Mouse (Mus musculus) CH12.LX (cell line): ENCODE measurements around the gene Brd4.

Experiments used
- CTCF ChIP-seq, 2 experiments: IDR thresholded peaks in 1 of 2; conservative IDR thresholded peaks in 1 of 2; 2 replicates each; pipeline ENCODE4 v1.5.1; 2011 to 2012; ENCODE audit warnings: low read depth in 2 of 2, low read length in 2 of 2, improper control_type of control experiment in 1 of 2, inconsistent platforms in 1 of 2, mild to moderate bottlenecking in 1 of 2, moderate library complexity in 1 of 2
- HCFC1 ChIP-seq: IDR thresholded peaks from 2 replicates; pipeline ENCODE4 v1.6.1; 2012; ENCODE audit warnings: low read depth, mild to moderate bottlenecking, inconsistent platforms, low read length, improper control_type of control experiment
- KAT2A ChIP-seq: IDR thresholded peaks from 2 replicates; pipeline ENCODE4 v1.6.1; 2012; ENCODE audit warnings: low read length, improper control_type of control experiment, inconsistent platforms; ENCODE audit not compliant: insufficient replicate concordance
- MAFK ChIP-seq: IDR thresholded peaks from 2 replicates; pipeline ENCODE4 v1.6.1; 2011; ENCODE audit warnings: low read length, improper control_type of control experiment; ENCODE audit not compliant: insufficient replicate concordance
- POLR2A ChIP-seq: IDR thresholded peaks from 2 replicates; pipeline ENCODE4 v1.6.1; 2011; ENCODE audit warnings: low read depth, mild to moderate bottlenecking, improper control_type of control experiment, low read length
- TCF12 ChIP-seq: IDR thresholded peaks from 2 replicates; pipeline ENCODE4 v1.6.1; 2014; ENCODE audit warnings: low read depth, mild to moderate bottlenecking, inconsistent platforms, low read length, improper control_type of control experiment
- USF1 ChIP-seq: IDR thresholded peaks from 2 replicates; pipeline ENCODE4 v1.6.1; 2014; ENCODE audit warnings: low read depth, mild to moderate bottlenecking, inconsistent platforms, low read length, improper control_type of control experiment
- USF2 ChIP-seq: conservative IDR thresholded peaks from 2 replicates; pipeline ENCODE4 v1.6.1; 2011; ENCODE audit warnings: low read depth, low read length, improper control_type of control experiment

DNA sequence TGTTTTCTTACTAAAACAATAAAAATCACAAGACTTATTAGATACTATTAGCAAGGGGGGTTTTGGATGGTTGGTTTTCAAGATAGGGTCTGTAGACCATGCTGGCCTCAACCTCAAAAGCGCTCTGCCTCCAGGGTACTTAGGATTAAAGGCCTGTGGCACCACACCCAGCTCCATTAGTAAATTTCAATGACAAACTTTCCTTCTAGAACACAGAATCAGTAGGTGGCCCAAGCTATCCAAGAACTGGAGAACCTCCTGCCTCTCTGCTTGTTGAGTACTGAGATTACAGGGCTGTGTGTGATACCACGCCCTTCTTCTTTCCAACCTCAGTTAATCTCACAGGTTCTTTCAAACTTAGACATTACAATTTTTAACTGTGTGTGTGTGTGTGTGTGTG is 3.4 kb downstream of the Brd4 start:
- TF ChIP-seq CTCF (conservative IDR thresholded peaks at IDR 0.05 in 1 of 2, IDR thresholded peaks at IDR 0.05 in 1 of 2; ENCODE audit: low read depth in 2 of 2, low read length in 2 of 2): no peak
- TF ChIP-seq HCFC1: no peak
- TF ChIP-seq MAFK: no peak
- TF ChIP-seq TCF12: no peak
- TF ChIP-seq POLR2A: no peak
- no peak for TF ChIP-seq KAT2A
- TF ChIP-seq USF2: no peak
- TF ChIP-seq USF1: no peak
